ENCODE assay signal across 7 mouse cellular contexts in genomic region chr5:107167373-107167772, GRCm38 (mm10).
DNase-seq lines count a peak whose midpoint lies in the region; ATAC-seq and TF ChIP-seq lines count a peak whose summit lies in the region.

No protein-coding gene starts in this region.

- no peaks in the 10 kb centered on the region for H3K36me3 ChIP-seq in lung, embryonic 14.5 days (ENCODE audit: insufficient read depth)
- no peaks in the 10 kb centered on the region for H3K36me3 ChIP-seq in forebrain, postnatal 0 days (ENCODE audit: insufficient read depth)
- H3K36me3 ChIP-seq in myocyte (ENCODE audit: control insufficient read depth, insufficient read depth) = no peaks in the 10 kb centered on the region

- no peaks in the 10 kb centered on the region for H3K27me3 ChIP-seq in lung, embryonic 14.5 days (ENCODE audit: insufficient read depth, low read length)
- no peaks in the 10 kb centered on the region; the same call in 1 of the 2 replicates for H3K27me3 ChIP-seq in forebrain, postnatal 0 days (ENCODE audit: insufficient read depth, low read length)
- H3K27me3 ChIP-seq in myocyte (ENCODE audit: control insufficient read depth, insufficient read depth, insufficient read length) = peaks cover 5% of the 10 kb centered on the region

- peak overlapping the region; percentile 14; the same call in 1 of the 2 replicates for H3K9ac ChIP-seq in lung, embryonic 14.5 days
- 0 out of 2 replicates have a peak overlapping the region, but pooled peaks have one; percentile 1 for H3K9ac ChIP-seq in forebrain, postnatal 0 days

- peak; percentile 32 for DNase-seq in lung, embryonic 14.5 days
- DNase-seq in lung, postnatal 25 days (ENCODE audit: low spot score) = no peak
- DNase-seq in cerebellum, adult 9-10 months = peak; percentile 41
- DNase-seq in forebrain, postnatal 0 days = no peak
- no peak for DNase-seq in urinary bladder, postnatal 25 days (ENCODE audit: low spot score)

- no peaks in the 10 kb centered on the region for H3K79me2 ChIP-seq in myocyte (ENCODE audit: control insufficient read depth, insufficient read depth)

- peak overlapping the region; percentile 86 for H3K27ac ChIP-seq in lung, embryonic 14.5 days (ENCODE audit: low read depth)
- no peak overlapping the region for H3K27ac ChIP-seq in forebrain, postnatal 0 days (ENCODE audit: low read depth, low read length)

- no peak overlapping the region for H3K4me3 ChIP-seq in lung, embryonic 14.5 days (ENCODE audit: low read depth, low read length)
- H3K4me3 ChIP-seq in forebrain, postnatal 0 days (ENCODE audit: low read depth, low read length) = peak overlapping the region; percentile 17
- H3K4me3 ChIP-seq in myocyte = peak overlapping the region; percentile 10

- ATAC-seq in lung, embryonic 14.5 days (ENCODE audit: insufficient read depth) = peak; percentile 32; the same call in 1 of the 2 replicates
- no peak for ATAC-seq in forebrain, postnatal 0 days
- ATAC-seq in megakaryocyte, adult 5-6 weeks (ENCODE audit: poor library complexity, severe bottlenecking) = no peak

- peaks cover 29% of the 10 kb centered on the region for H3K4me1 ChIP-seq in lung, embryonic 14.5 days (ENCODE audit: insufficient read depth)
- peaks cover 8% of the 10 kb centered on the region for H3K4me1 ChIP-seq in forebrain, postnatal 0 days (ENCODE audit: insufficient read depth)

- H3K9me3 ChIP-seq in lung, embryonic 14.5 days (ENCODE audit: low read depth, low read length) = no peaks in the 10 kb centered on the region
- no peaks in the 10 kb centered on the region for H3K9me3 ChIP-seq in forebrain, postnatal 0 days (ENCODE audit: low read length)

- no peak for TF ChIP-seq CTCF in lung, embryonic 14.5 days (IDR thresholded peaks at IDR 0.05; ENCODE audit: low read depth)
- no peak for TF ChIP-seq CTCF in forebrain, postnatal 0 days (IDR thresholded peaks at IDR 0.05; ENCODE audit: low read depth)

- WGBS in lung, embryonic 14.5 days = 15% methylated on average over 12 of the region's 12 CpGs
- 28% methylated on average over 12 of the region's 12 CpGs for WGBS in forebrain, postnatal 0 days

- peak overlapping the region; percentile 49 for H3K4me2 ChIP-seq in lung, embryonic 14.5 days
- peak overlapping the region; percentile 37 for H3K4me2 ChIP-seq in forebrain, postnatal 0 days (ENCODE audit: low read depth)
- peak overlapping the region; percentile 91 for H3K4me2 ChIP-seq in myocyte (ENCODE audit: low read depth)

- no peak overlapping the region for H3ac ChIP-seq in myocyte (ENCODE audit: control insufficient read depth, insufficient read length)

- TF ChIP-seq POLR2A in myocyte (IDR thresholded peaks at IDR 0.05; ENCODE audit: insufficient read length, low read depth) = no peak

TF ChIP-seq in myocyte, 11 proteins besides CTCF, POLR2A, EP300 and RAD21:
- no peak for TF ChIP-seq MYOG (IDR thresholded peaks at IDR 0.05; ENCODE audit: control insufficient read depth in 1 of 3, insufficient read depth in 1 of 3, insufficient read length in 2 of 3, low read depth in 2 of 3)
- TF ChIP-seq REST (IDR thresholded peaks at IDR 0.05; ENCODE audit: insufficient read depth, insufficient read length) = no peak
- no peak for TF ChIP-seq TCF3 (IDR thresholded peaks at IDR 0.05; ENCODE audit: insufficient read length, low read depth)
- TF ChIP-seq POLR2AphosphoS2 (IDR thresholded peaks at IDR 0.05; ENCODE audit: insufficient read length, low read depth) = no peak
- TF ChIP-seq E2F4 (IDR thresholded peaks at IDR 0.05; ENCODE audit: insufficient read depth) = no peak
- TF ChIP-seq USF1 (IDR thresholded peaks at IDR 0.05; ENCODE audit: low read depth) = no peak
- TF ChIP-seq TCF12 (IDR thresholded peaks at IDR 0.05; ENCODE audit: insufficient read depth, poor library complexity, severe bottlenecking) = no peak
- TF ChIP-seq MAX (IDR thresholded peaks at IDR 0.05; ENCODE audit: low read depth) = no peak
- no peak for TF ChIP-seq MYOD1 (IDR thresholded peaks at IDR 0.05; ENCODE audit: control insufficient read depth in 1 of 3, insufficient read length in 2 of 3, low read depth in 2 of 3)
- no peak for TF ChIP-seq CEBPB (IDR thresholded peaks at IDR 0.05; ENCODE audit: insufficient read depth, poor library complexity, severe bottlenecking)
- TF ChIP-seq SRF (IDR thresholded peaks at IDR 0.05; ENCODE audit: control insufficient read depth, insufficient read length, low read depth) = no peak

Comparison
In these comparisons a context has a peak if more than half of its experiments do, and no peak if none do; other contexts are left out.
1. DNase-seq: peak in lung, embryonic 14.5 days (single experiment) and cerebellum, adult 9-10 months (single experiment); none in lung, postnatal 25 days (single experiment), forebrain, postnatal 0 days (single experiment) and urinary bladder, postnatal 25 days (single experiment).
2. H3K4me2 ChIP-seq: peak in every context shown above with its lines; median percentile 91 in myocyte; 49 in lung, embryonic 14.5 days; 37 in forebrain, postnatal 0 days.